Mouse (Mus musculus) bone marrow macrophage, adult 2 months (primary cell): ENCODE results near the gene Alb.

Source experiments
- CTCF ChIP-seq: IDR thresholded peaks from 2 replicates; pipeline ENCODE4 v1.5.1; 2012; ENCODE audit warnings: low read depth, mild to moderate bottlenecking, low read length, moderate library complexity
- POLR2A ChIP-seq: IDR thresholded peaks from 2 replicates; pipeline ENCODE4 v1.6.1; 2012; ENCODE audit warnings: mild to moderate bottlenecking, low read depth, low read length, borderline replicate concordance

DNA sequence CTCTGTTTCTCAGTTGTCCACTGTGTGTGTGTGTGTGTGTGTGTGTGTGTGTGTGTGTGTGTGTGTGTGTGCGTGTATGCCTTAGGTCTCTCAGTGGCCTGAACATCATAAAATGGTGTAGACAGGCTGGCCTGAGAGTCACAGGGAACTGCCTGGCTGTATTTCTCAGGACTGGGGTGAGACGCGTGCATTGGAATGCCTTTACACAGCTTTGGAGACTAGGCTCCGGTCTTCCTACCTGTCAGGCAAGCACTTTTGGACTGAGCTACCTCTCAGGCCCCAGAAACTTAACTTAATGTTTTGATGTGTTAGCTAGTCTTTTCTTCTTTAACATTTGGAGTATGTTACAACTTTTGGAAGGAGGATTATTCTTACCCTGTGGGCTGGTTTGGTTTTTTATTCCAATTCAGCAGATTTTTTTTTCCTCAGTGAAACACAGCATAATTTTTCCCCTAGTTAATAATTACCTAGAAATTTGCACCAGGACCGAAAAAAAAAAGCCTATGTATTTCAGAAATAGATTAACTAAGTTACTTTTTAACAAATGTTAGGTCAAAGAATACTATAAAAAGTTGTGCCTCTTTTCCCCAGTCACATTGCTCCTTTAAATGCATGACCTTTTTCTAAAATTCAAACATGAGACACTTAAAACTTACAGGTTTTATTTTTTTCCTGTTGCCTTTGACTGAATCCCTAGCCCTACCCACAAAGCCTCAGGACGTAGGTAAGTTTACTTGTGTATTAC is 57.8 kb downstream of the Alb start, which contains the start of gene Afm:
- TF ChIP-seq CTCF (no peak), POLR2A (no peak)
